Comparison of ENCODE assay signal across 13 mouse cellular contexts in the genomic region with DNA sequence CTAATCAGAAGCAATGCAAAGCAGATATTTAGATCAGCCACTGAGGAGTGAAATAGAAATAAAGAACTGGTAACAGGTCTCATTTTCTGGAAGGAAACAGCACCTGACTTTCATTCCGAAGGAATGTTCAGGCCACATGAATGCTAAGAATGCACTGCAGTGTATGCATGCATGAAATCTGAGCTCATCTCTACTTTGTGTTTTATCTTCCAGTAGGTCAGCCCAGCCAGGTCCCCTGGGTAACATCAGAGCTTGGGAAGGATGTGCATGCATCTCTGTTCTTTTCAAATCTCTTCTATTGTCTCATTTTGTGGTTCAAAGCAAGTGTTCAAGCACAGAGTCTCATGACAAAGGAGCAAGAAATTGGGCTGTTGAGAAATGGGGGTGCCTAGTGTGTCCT.
"Had no signal": no experiment of that assay in that cellular context is flagged by ENCODE, and none has a peak within 500 bp of the region (broad histone marks: within the 10 kb centered on the region; RNA-seq: fewer than 3 reads in every experiment).

No protein-coding gene starts in this region.

- H3K4me1 ChIP-seq: kidney, embryonic 15.5 days; limb, embryonic 13.5 days; midbrain, embryonic 13.5 days; neural tube, embryonic 13.5 days had no signal

- H3K4me2 ChIP-seq: kidney, embryonic 15.5 days; limb, embryonic 13.5 days; midbrain, embryonic 13.5 days; neural tube, embryonic 13.5 days had no signal

- H3K9me3 ChIP-seq: kidney, embryonic 15.5 days; limb, embryonic 13.5 days; midbrain, embryonic 13.5 days; neural tube, embryonic 13.5 days had no signal

- ATAC-seq: midbrain, embryonic 13.5 days had no signal

- H3K9ac ChIP-seq: kidney, embryonic 15.5 days; limb, embryonic 13.5 days; liver, embryonic 14.5 days; midbrain, embryonic 13.5 days; neural tube, embryonic 13.5 days had no signal

- H3K4me3 ChIP-seq: kidney, embryonic 15.5 days; limb, embryonic 13.5 days; midbrain, embryonic 13.5 days; myocyte; neural tube, embryonic 13.5 days had no signal

- H3K27me3 ChIP-seq: kidney, embryonic 15.5 days; limb, embryonic 13.5 days; midbrain, embryonic 13.5 days; neural tube, embryonic 13.5 days had no signal

- H3K27ac ChIP-seq: kidney, embryonic 15.5 days; limb, embryonic 13.5 days; liver, embryonic 14.5 days; midbrain, embryonic 13.5 days; neural tube, embryonic 13.5 days had no signal

- H3K36me3 ChIP-seq: kidney, embryonic 15.5 days; limb, embryonic 13.5 days; midbrain, embryonic 13.5 days; neural tube, embryonic 13.5 days had no signal

- DNase-seq: kidney, postnatal 14 days; left cerebral cortex, postnatal 4 days; lung, adult 18-20 months; right cerebral cortex, postnatal 25 days; spleen, adult 18-20 months; thymus, adult 18-20 months; thymus, postnatal 14 days had no signal
